In the genomic region with DNA sequence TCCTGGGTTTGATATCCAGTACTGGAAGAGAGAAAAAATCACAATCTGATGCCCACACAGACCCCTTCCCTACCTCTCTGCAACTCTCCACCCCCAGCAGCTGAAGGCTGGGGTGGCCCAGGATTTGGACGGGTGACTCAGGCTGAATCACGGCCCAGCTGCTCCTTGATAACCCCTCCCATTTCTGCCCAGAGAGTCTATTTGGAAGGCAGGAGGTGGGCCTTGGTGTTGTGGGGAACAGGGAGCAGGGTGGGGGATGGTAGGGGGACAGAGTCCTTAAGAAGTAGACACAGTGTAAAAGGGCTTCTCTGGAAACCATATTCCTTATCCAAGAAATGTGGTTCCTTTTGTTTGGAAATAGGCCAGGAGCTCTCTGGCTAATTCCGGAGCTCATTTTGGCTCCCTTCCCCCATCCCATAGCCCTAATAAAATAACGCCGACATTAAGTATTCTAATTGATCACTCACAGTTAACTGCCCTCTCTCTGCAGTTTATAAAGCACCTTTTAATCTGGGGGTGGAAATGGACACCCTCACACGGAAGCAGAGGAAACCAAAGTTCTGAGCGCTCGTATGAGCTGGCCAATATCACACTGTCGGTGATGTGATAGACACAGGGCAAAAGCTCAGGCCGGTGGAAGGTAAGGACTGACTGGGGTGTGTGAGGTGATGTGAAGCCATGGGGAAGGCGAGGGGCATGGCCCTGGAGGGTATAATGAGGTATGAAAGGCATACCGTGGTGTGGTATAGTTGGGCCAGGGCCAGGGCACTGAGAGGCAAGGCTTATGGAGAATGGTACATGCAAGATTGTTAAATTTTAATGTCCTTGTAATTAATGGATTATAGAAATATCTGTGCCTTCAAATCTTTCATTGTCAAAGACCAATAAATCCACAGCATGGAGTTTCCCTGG, we compare ENCODE assay signal across 15 mouse cellular contexts. TPM values are rescaled to one million over a fixed set of nuclear protein-coding genes. Genes with fewer than 3 reads are reported as not detected.
A peak's percentile ranks its signal among the peaks of the same experiment; 100 is the strongest.
DNase-seq lines count a peak whose midpoint lies in the region; ATAC-seq and TF ChIP-seq lines count a peak whose summit lies in the region.
"Had no signal": no experiment of that assay in that cellular context is flagged by ENCODE, and none has a peak within 500 bp of the region (broad histone marks: within the 10 kb centered on the region; RNA-seq: fewer than 3 reads in every experiment).

No protein-coding gene starts in this region.

- no peak for TF ChIP-seq CTCF in cerebellum, adult 2 months (IDR thresholded peaks at IDR 0.05; ENCODE audit: borderline replicate concordance, insufficient read depth, low read depth, low read length)
- no peak for TF ChIP-seq CTCF in lung, embryonic 14.5 days (IDR thresholded peaks at IDR 0.05; ENCODE audit: low read depth)
- TF ChIP-seq CTCF in lung, adult 2 months (IDR thresholded peaks at IDR 0.05; ENCODE audit: insufficient read depth, low read length): no peak

- no peak overlapping the region for H3K4me3 ChIP-seq in cerebellum, adult 2 months (replicated peaks; ENCODE audit: insufficient read depth, low read depth, low read length)
- no peak overlapping the region for H3K4me3 ChIP-seq in lung, embryonic 14.5 days (ENCODE audit: low read depth, low read length)
- H3K4me3 ChIP-seq in lung, adult 2 months (replicated peaks; ENCODE audit: extremely low read depth, low read depth, low read length): no peak overlapping the region
- H3K4me3 ChIP-seq in hindbrain, embryonic 16.5 days (ENCODE audit: low read length): no peak overlapping the region
- H3K4me3 ChIP-seq: embryonic facial prominence, embryonic 10.5 days; limb, embryonic 10.5 days; liver, embryonic 15.5 days had no signal

- H3K36me3 ChIP-seq in lung, embryonic 14.5 days (ENCODE audit: insufficient read depth): no peaks in the 10 kb centered on the region
- H3K36me3 ChIP-seq in hindbrain, embryonic 16.5 days (ENCODE audit: control insufficient read depth, insufficient read depth, low read length): no peaks in the 10 kb centered on the region
- H3K36me3 ChIP-seq: embryonic facial prominence, embryonic 10.5 days; limb, embryonic 10.5 days; liver, embryonic 15.5 days had no signal

- 16% methylated on average over 12 of the region's 12 CpGs for WGBS in cerebellum, adult 2 months
- WGBS in lung, embryonic 14.5 days: 33% methylated on average over 12 of the region's 12 CpGs
- WGBS in lung, adult 2 months: 36% methylated on average over 12 of the region's 12 CpGs
- WGBS in hindbrain, embryonic 16.5 days: 35% methylated on average over 12 of the region's 12 CpGs

- H3K4me2 ChIP-seq in lung, embryonic 14.5 days: no peak overlapping the region
- no peak overlapping the region for H3K4me2 ChIP-seq in hindbrain, embryonic 16.5 days (ENCODE audit: low read length)
- H3K4me2 ChIP-seq: liver, embryonic 15.5 days had no signal

- peak; percentile 47 to 65 for DNase-seq in cerebellum, adult 2 months
- DNase-seq in cerebellum, postnatal 36 days: no peak
- peak; percentile 24 for DNase-seq in lung, embryonic 14.5 days
- no peak for DNase-seq in lung, adult 2 months
- DNase-seq in NIH3T3 (ENCODE audit: low read depth): peak; percentile 58
- DNase-seq in frontal cortex, postnatal 36 days (ENCODE audit: low spot score in 2 of 2): no peak
- no peak for DNase-seq in frontal cortex, postnatal 25 days (ENCODE audit: low spot score in 2 of 2)
- DNase-seq: heart, postnatal 14 days; kidney, adult 11 months; kidney, postnatal 4 days; thymus, postnatal 14 days had no signal

- H3K9ac ChIP-seq in lung, embryonic 14.5 days: no peak overlapping the region
- H3K9ac ChIP-seq in hindbrain, embryonic 16.5 days (ENCODE audit: low read depth, low read length): peak overlapping the region; percentile 28; the same call in 1 of the 2 replicates
- H3K9ac ChIP-seq: liver, embryonic 15.5 days had no signal

- ATAC-seq in lung, embryonic 14.5 days (ENCODE audit: insufficient read depth): no peak
- ATAC-seq in hindbrain, embryonic 16.5 days: no peak

- TF ChIP-seq POLR2A in cerebellum, adult 2 months (IDR thresholded peaks at IDR 0.05; ENCODE audit: borderline replicate concordance, insufficient read depth, low read length): no peak
- TF ChIP-seq POLR2A in lung, adult 2 months (IDR thresholded peaks at IDR 0.05; ENCODE audit: borderline replicate concordance, extremely low read depth, low read depth, low read length): no peak

- H3K9me3 ChIP-seq in lung, embryonic 14.5 days (ENCODE audit: low read depth, low read length): no peaks in the 10 kb centered on the region
- no peaks in the 10 kb centered on the region for H3K9me3 ChIP-seq in hindbrain, embryonic 16.5 days (ENCODE audit: control insufficient read depth, low read length)
- H3K9me3 ChIP-seq: embryonic facial prominence, embryonic 10.5 days; limb, embryonic 10.5 days; liver, embryonic 15.5 days had no signal

- no peak overlapping the region; the same call in 1 of the 2 replicates for H3K27ac ChIP-seq in cerebellum, adult 2 months (ENCODE audit: insufficient read depth, low read length)
- no peak overlapping the region for H3K27ac ChIP-seq in lung, embryonic 14.5 days (ENCODE audit: low read depth)
- H3K27ac ChIP-seq in hindbrain, embryonic 16.5 days (ENCODE audit: low read depth, low read length): peak overlapping the region; percentile 58
- H3K27ac ChIP-seq: embryonic facial prominence, embryonic 10.5 days; limb, embryonic 10.5 days; liver, embryonic 15.5 days had no signal

- H3K4me1 ChIP-seq in cerebellum, adult 2 months (ENCODE audit: control insufficient read depth, insufficient read depth, low read length): peaks cover 53% of the 10 kb centered on the region
- peaks cover 3% of the 10 kb centered on the region; the same call in 1 of the 2 replicates for H3K4me1 ChIP-seq in lung, embryonic 14.5 days (ENCODE audit: insufficient read depth)
- 0 out of 2 replicates have a peak, but pooled peaks cover 3% of the 10 kb centered on the region for H3K4me1 ChIP-seq in lung, adult 2 months (ENCODE audit: control insufficient read depth, insufficient read depth, low read length)
- H3K4me1 ChIP-seq in hindbrain, embryonic 16.5 days (ENCODE audit: control insufficient read depth, insufficient read depth, low read depth, low read length): peaks cover 37% of the 10 kb centered on the region

- no peaks in the 10 kb centered on the region for H3K27me3 ChIP-seq in cerebellum, adult 2 months (ENCODE audit: control insufficient read depth, insufficient read depth, low read length)
- peaks cover 28% of the 10 kb centered on the region for H3K27me3 ChIP-seq in lung, embryonic 14.5 days (ENCODE audit: insufficient read depth, low read length)
- H3K27me3 ChIP-seq in hindbrain, embryonic 16.5 days (replicated peaks; ENCODE audit: control insufficient read depth, insufficient read depth, low read length): no peaks in the 10 kb centered on the region

RNA-seq across cellular contexts. Expression of gene Gprin1, which starts 4.8 kb away (rescaled TPM):
- 41.4 and 45.4 TPM in 2 replicates for polyA plus RNA-seq in cerebellum, adult 2 months (2012; rRNA removed)
- 0.34 and 0.53 TPM in 2 replicates for polyA plus RNA-seq in lung, embryonic 14.5 days (2014; fragmentation: Nextera tagmentation; extraction: Ambion mirVana)
- polyA plus RNA-seq in lung, adult 2 months (2012; rRNA removed): 0.07 and 0.09 TPM in 2 replicates
- 4.5 and 5.7 TPM in 2 replicates for polyA plus RNA-seq in hindbrain, embryonic 16.5 days (2015; fragmentation: Nextera tagmentation; extraction: Ambion mirVana)

RNA-seq across cellular contexts. Expression of gene Sncb, which starts 12.0 kb away (rescaled TPM):
- polyA plus RNA-seq in cerebellum, adult 2 months (2012; rRNA removed): 851 and 853 TPM in 2 replicates
- not detected in 2 replicates for polyA plus RNA-seq in lung, embryonic 14.5 days (2014; fragmentation: Nextera tagmentation; extraction: Ambion mirVana)
- not detected in 2 replicates for polyA plus RNA-seq in lung, adult 2 months (2012; rRNA removed)
- 130 and 157 TPM in 2 replicates for polyA plus RNA-seq in hindbrain, embryonic 16.5 days (2015; fragmentation: Nextera tagmentation; extraction: Ambion mirVana)
- polyA plus RNA-seq: limb, embryonic 10.5 days; liver, embryonic 15.5 days had no signal

RNA-seq across cellular contexts. Expression of gene Eif4e1b, which starts 29.4 kb away (rescaled TPM):
- not detected in 2 replicates for polyA plus RNA-seq in cerebellum, adult 2 months (2012; rRNA removed)
- not detected in 2 replicates for polyA plus RNA-seq in lung, embryonic 14.5 days (2014; fragmentation: Nextera tagmentation; extraction: Ambion mirVana)
- polyA plus RNA-seq in lung, adult 2 months (2012; rRNA removed): not detected in 2 replicates
- polyA plus RNA-seq in hindbrain, embryonic 16.5 days (2015; fragmentation: Nextera tagmentation; extraction: Ambion mirVana): not detected in 2 replicates
- polyA plus RNA-seq: embryonic facial prominence, embryonic 10.5 days; limb, embryonic 10.5 days; liver, embryonic 15.5 days had no signal

RNA-seq across cellular contexts. Expression of gene Tspan17, which starts 34.8 kb away (rescaled TPM):
- 87.9 and 89.8 TPM in 2 replicates for polyA plus RNA-seq in cerebellum, adult 2 months (2012; rRNA removed)
- polyA plus RNA-seq in lung, embryonic 14.5 days (2014; fragmentation: Nextera tagmentation; extraction: Ambion mirVana): 6.5 and 8.7 TPM in 2 replicates
- 32.1 and 34.7 TPM in 2 replicates for polyA plus RNA-seq in lung, adult 2 months (2012; rRNA removed)
- 105 and 131 TPM in 2 replicates for polyA plus RNA-seq in hindbrain, embryonic 16.5 days (2015; fragmentation: Nextera tagmentation; extraction: Ambion mirVana)

RNA-seq across cellular contexts. Expression of gene Cdhr2, which starts 53.2 kb away (rescaled TPM):
- 0.16 and 0.23 TPM in 2 replicates for polyA plus RNA-seq in cerebellum, adult 2 months (2012; rRNA removed)
- 0.04 TPM in 1 of 2 replicates, not detected in the other for polyA plus RNA-seq in lung, embryonic 14.5 days (2014; fragmentation: Nextera tagmentation; extraction: Ambion mirVana)
- polyA plus RNA-seq in lung, adult 2 months (2012; rRNA removed): 0.05 and 1.1 TPM in 2 replicates
- polyA plus RNA-seq in hindbrain, embryonic 16.5 days (2015; fragmentation: Nextera tagmentation; extraction: Ambion mirVana): 0.16 and 0.21 TPM in 2 replicates
- polyA plus RNA-seq: limb, embryonic 10.5 days had no signal

Comparison
In these comparisons a context has a peak if more than half of its experiments do, and no peak if none do; other contexts are left out.
1. DNase-seq: peak in cerebellum, adult 2 months (2 of 2), lung, embryonic 14.5 days (single experiment) and NIH3T3 (single experiment); none in cerebellum, postnatal 36 days (0 of 2), lung, adult 2 months (single experiment), frontal cortex, postnatal 36 days (0 of 2) and frontal cortex, postnatal 25 days (0 of 2).
2. RNA of gene Sncb, which starts 12.0 kb away (polyA plus RNA-seq): 851 to 853 TPM in cerebellum, adult 2 months and 130 to 157 TPM in hindbrain, embryonic 16.5 days; not detected in lung, embryonic 14.5 days and not detected in lung, adult 2 months; every median in the first group is over 100 times any median in the second.